Mouse (Mus musculus) thymus, adult 18-20 months (tissue): ENCODE measurements around the gene Gm17349.
"Not testable (repeated sequence)": the region's sequence is repeated elsewhere in the genome, so short reads cannot be mapped to it uniquely, and the experiment has no call there.

Source experiments
- DNase-seq, 2 experiments: peaks; one replicate each; pipeline ENCODE4 v3.0.0; 2022; ENCODE audit warnings: mixed read lengths in 2 of 2

Gene Gm17349

GRCm38 (mm10) chr15:99717386-99718334 lies 12.4 kb upstream of the Gm17349 start, which contains the start of gene Gpd1:
Gpd1 (plus strand) TSS chr15:99717515.
- no peak for DNase-seq

GRCm38 (mm10) chr15:99716814-99717213 lies 11.5 kb upstream of the Gm17349 start:
- no peak for DNase-seq

GRCm38 (mm10) chr15:99715982-99716746 lies 10.9 kb upstream of the Gm17349 start:
- DNase-seq = no peak

GRCm38 (mm10) chr15:99715361-99715865 lies 10.1 kb upstream of the Gm17349 start:
- DNase-seq = no peak

- peak in 1 of 2 experiments; percentile 54 for DNase-seq
These were observed 9.6 kb upstream of the Gm17349 start for GRCm38 (mm10) chr15:99714858-99715257.

GRCm38 (mm10) chr15:99714206-99714605 lies 8.9 kb upstream of the Gm17349 start:
- DNase-seq = no peak

- DNase-seq = no peak
These were observed 8.3 kb upstream of the Gm17349 start for GRCm38 (mm10) chr15:99713569-99713968.

GRCm38 (mm10) chr15:99712666-99713559 lies 7.6 kb upstream of the Gm17349 start:
- no peak for DNase-seq

GRCm38 (mm10) chr15:99711491-99711890 lies 6.2 kb upstream of the Gm17349 start:
- no peak for DNase-seq

- no peak for DNase-seq
These were observed 5.2 kb upstream of the Gm17349 start for GRCm38 (mm10) chr15:99710221-99711190.

- no peak for DNase-seq
These were observed 2.9 kb upstream of the Gm17349 start for GRCm38 (mm10) chr15:99708176-99708575.

- no peak for DNase-seq
These were observed 409 bp downstream of the Gm17349 start for GRCm38 (mm10) chr15:99704881-99705280.

- no peak for DNase-seq
These were observed 1.1 kb downstream of the Gm17349 start for GRCm38 (mm10) chr15:99704041-99704681.

- DNase-seq = no peak
These were observed 1.6 kb downstream of the Gm17349 start for GRCm38 (mm10) chr15:99703676-99704040.

- DNase-seq = no peak
These were observed 2.2 kb downstream of the Gm17349 start for GRCm38 (mm10) chr15:99703104-99703503.

- DNase-seq = peak; percentile 81 to 85
These were observed 3.0 kb downstream of the Gm17349 start, which contains the start of gene Smarcd1 for GRCm38 (mm10) chr15:99701999-99702900. Smarcd1 (plus strand) TSS chr15:99702129.

- DNase-seq = not testable (repeated sequence)
These were observed 3.7 kb downstream of the Gm17349 start for GRCm38 (mm10) chr15:99701640-99701998.

GRCm38 (mm10) chr15:99700219-99701106 lies 4.8 kb downstream of the Gm17349 start:
- DNase-seq = no peak
